Mouse (Mus musculus) hindlimb bud, embryonic 11.5 days (tissue): Measurements from ENCODE around the gene Smndc1.
"Not testable (repeated sequence)": the region's sequence is repeated elsewhere in the genome, so short reads cannot be mapped to it uniquely, and the experiment has no call there.

Experiments used
- DNase-seq: peaks from one replicate; pipeline ENCODE4 v3.0.0-alpha.2; 2012; ENCODE audit warnings: low read depth, low spot score; ENCODE audit errors: extremely low spot score

The Smndc1 gene

DNA sequence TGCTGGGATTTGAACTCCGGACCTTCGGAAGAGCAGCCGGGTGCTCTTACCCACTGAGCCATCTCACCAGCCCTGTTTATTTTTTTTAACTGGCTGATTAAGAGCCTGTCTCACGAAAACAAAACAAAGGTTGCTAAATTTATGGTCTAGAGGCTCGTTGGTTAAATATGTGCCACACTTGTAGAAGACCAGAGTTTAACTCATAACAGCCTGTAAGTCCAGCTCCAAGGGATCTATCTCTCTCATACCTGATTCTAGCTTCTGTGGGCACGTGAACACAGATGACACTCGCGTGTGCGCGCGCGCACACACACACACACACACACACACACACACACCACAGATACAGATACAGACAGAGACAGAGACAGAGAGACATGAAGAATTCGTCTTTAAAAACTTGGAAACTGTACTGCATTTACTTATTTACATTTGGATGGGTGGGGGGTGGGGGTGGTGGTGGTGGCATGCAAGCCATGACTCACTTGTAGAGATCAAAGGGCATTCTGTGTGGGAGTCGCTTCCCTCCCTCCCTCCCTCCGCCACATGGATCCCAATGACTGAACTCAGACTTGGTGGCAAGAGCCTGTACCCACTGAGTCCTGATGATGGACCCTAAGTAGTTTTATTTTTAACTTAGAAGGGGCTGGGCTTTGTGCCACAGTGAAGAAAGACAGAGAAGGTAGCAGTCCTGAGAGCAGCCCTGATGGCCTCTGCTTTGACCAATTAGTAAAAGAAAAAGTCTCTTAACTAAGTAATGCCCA, 23.4 kb upstream of the Smndc1 start:
- no peak for DNase-seq

DNA sequence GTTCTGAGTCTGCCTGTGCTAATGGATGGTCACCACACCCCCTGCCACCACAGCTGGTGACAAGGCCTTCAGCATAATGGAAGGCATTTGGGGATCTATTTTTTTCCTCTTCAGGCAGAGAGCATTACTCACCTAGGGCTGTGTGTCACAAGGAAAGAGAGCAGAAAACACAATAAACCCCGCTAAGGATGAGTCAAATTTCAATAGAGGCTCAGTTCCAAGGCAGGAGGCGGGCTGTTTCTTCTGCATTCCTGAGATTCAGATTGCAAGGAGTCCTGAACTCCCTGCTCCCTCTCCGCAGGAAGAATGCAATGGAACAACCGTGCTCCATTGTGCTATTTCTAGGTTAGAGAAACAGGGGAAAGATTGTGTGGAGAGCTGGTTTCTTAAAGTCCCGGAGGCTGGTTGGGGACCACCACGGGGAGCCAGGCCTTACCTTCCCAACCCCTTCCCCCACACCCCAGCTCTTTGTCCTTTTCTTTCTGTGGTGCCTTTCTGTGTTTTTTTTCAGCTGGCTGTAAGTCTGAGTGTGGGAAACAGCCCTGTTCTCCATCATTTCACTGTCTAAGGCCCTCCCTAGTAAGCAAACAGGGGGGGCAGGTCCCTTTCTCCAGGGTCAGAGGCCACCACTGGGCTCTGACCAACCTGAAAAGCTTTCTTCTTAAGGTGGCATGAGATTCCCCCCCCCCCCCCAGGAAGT, 21.9 kb upstream of the Smndc1 start:
- no peak for DNase-seq

DNA sequence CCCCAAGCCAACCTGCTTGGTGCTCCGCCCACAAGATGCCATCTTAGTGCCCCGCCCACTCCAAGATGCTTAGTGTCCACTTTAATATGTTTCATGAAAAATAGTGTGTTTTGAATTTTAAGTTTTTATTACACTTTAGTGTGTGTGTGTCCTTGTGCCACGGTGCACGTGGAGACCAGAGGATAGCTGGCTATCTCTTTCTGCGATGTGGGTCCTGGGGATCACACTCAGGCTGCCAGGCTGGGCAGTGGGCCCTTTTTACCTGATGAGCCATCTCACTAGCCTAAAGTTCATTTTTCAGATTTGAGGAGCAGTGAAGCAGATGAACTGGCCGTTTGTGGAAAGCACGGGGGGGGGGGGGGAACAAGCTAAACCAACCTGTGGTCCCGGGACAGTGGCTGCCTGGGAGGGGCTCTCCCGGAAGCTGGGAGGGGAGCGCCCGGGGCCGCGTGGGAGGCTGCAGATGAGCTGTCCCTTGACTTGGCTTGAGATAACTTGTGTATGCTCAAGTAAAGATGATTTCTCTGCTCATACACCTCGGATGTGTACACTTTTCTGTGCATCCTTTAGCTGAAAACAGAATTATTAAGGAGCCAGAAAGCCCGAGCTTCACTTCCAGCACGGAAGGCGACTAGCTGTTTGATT, 19.4 kb upstream of the Smndc1 start:
- no peak for DNase-seq

DNA sequence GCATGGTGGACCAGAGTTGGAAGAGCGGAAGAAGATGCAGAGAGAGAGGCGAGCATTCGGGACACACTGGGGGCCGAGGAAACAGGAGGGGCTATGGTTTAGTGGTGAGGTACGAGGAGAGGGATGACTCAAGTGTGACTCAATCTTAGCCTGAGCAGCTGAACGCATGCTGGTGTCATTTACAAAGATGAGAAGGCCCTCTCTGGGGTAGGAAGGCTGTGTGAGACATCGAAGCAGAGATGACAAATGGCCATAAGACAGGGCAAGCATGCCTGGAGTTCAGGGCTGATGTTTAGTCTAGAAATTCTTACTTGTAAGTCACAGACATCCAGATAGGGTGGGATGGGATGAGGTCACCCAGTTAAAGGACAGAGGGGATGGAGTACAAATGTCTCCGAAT, 18.0 kb upstream of the Smndc1 start:
- DNase-seq = no peak

DNA sequence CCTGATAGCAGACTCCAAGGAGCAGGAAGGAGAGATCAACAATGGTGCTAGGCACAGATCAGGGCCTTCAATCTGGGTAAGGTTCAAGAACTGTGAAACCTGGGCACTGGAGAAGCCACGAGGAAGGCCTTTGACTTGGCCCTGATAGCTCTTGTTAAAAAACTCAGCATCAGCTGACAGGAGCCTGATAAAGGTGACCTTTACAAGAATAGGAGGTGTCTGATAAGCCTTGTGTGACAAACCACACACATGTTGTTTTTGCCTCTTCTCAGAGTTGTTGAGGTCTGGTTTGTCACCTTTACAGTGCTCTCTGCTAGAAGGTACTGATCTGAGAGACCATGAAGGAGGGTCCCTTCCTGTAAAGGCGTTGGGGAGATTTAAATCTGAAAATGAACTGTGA, 17.0 kb upstream of the Smndc1 start:
- DNase-seq = no peak

DNA sequence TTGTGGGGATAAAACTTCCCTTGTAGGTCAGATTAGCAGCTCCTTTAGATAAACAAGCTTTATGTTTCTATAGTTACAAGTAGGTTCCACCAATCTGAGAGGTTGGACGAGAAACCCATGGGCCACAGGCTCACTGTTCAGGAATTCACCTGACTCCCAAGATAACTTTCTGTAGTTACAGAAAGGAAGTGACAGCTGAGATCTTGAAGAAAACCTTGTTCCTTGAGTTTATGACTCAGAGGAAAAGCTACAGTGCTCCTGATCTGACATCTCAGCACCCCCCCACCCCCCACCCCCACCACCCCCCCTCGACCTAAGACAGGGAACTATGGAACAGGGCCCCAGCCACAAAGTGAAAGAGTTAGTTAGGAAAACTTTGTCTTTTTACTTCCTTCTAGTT, 15.4 kb upstream of the Smndc1 start:
- no peak for DNase-seq

DNA sequence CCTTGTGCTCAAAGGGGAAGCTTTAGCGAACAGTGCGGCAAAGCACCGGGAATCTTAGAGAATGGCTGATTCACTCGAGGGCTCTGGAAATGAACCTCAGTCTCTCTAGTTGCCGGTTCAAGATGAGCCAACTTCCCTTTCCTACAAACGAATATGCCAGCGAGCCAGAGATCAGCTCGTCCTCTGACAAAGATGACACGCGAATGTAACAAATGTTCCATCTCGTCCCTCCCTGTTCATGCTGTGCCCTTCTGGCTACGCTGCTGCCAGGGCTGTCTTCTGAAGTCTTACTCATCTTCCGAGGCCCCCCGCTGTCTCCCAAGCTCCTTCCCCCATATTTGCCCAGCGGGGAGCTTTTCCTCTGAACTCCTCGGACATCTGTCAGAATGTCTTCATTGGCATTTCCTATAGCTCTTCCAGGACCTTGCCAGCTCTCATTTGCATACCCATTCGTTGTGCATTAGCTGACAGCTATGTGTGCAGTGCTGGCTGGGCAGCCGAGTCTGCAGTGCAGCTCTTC, 14.5 kb upstream of the Smndc1 start:
- no peak for DNase-seq

DNA sequence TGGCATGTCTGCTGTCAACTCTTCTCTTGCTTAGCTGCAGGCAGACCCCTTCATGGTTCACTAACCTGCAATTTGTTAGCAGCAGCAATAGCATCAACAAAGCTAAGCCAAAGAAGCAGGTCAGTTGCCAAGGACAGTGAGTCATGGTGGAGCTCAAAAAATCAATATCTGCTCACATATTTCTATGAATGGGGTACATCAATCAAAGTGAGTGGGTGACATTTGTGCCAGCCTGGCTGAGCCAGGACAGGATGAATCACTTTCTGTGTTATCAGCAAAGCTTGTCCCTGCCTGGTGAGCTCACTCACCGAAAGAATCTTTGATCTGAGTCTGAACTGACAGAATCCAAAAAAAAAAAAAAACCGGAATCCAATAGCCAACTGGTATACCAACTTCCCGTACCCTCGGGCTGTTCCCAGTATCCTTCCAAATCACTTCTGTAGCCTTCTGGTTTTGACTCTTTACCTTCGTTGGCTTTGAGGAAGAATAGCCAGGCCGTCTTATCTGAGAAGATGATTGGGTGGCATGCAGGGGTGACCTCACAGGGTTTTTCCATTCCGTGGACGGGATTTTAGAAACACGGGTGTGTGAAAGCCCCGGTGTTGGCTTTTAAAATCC, 13.9 kb upstream of the Smndc1 start:
- DNase-seq = no peak

DNA sequence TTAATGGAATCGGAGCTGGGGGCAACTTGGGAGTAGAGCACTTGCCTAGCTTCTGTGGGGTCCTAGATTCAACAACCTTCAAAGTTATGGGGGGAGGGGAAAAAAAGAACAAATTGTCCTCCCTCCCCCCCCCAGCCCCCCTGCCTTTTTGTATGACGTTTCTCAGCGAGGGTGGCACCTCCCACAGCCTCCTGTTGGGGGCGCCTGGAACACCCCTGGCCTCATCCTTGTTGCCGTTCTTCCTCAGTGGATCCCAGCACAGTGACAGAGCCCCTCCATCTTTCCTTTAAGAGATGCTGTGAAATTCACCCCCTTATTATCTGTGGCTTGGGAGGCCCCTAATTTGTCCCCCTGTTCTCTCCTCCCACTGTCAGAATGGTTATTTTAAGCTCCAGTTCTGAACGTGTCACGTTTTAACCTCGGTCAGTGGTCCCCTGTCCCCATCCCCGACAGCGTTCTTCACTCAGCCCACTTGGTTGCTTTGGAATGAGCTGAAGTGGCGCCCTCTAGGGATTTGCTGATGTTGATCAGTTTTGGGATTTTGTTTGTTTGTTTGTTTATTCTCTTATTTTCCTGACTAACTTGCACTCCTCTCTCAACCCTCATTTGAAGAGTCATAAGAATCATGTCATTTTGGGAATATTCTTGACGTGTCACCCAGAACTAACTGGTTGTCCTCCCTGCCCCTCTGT, 12.5 kb upstream of the Smndc1 start:
- DNase-seq = no peak

DNA sequence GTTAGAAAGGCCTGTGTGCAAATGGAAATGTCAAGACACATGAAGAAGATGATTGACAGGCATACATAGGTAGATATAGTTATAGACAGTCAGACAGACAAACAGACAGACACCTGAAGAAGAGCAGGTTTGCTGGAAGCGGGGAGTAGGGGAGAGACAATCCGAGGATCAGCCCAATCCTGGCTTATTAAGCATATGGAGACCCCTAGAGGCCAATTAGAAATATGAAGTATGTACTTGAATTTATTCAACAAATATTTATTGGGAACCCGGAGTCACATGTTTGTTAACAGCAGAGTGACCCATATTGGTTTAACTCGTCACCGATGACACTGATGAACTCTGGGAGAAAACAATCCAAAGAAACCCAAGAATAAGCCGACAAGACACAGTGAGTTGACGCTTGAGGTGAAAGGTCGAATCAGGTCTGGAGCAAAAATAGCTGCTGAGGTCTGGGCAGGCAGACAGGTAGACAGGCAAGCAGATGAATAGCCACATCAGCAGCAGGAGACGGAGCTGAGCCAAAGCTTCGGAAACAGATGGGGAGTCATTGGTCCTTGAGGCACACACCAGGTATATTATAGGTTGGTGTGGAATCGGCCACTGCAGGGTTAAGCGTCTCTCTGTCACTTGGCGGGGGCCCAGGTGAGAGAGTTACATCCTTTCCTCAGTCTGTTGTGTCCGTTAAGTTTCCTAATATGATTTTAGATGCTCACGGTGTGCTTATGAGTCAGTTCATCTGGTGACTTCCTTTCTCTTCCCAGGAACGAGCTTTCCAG, 10.1 kb upstream of the Smndc1 start:
- no peak for DNase-seq

DNA sequence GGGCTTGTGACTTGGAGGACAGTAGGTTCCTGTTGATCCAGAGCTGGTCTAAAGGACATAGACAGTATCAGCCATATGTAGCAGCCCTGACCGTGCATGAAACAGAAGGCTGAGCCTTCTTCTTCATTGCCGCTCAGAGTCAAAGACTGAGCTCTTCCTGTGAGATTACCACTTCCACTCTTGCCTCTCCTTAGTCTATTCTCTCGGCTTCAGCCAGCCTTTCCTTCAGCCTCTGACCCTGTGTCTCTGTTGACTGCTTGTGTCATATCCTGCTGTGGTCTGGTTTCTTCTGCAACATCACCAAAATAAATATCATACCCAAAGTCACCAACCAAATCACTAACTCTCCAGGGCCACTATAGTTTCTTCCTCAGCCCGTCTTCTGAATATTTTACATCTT, 8.8 kb upstream of the Smndc1 start:
- DNase-seq = no peak

DNA sequence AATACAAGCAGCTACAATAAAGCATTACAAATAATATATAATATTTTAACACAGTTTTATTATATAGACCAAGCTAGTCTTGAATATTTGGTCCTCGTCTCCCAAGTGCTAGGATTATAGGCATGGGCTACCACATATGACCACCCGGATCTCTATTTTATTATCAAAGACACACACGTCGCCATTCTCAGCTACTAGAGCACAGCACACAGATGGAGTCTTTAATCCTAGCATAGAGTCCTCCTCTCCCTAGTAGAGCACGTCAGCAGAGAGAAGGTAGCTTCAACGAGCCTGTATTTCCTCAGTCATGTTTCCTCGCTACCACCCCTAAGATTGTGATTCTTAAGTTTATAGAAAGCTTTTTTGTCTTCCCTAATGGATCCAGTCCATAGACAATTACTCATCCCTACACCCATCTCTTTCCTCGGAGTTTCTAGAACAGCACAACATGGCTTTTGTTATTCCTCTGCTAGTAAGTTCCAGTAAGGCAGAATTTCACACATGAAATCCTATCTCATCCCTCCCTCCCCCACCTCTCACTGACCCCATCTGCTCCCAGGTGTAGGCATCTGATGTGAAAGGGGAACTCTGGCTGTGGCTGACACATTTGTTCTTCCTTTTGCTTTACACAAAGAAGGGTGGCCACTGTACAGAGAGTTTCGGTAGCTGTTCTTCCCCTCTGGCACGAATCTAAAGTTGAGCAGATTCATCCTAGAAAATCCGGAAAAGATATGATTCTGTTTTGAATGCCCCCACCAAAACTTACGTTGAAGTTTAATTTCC, 7.3 kb upstream of the Smndc1 start:
- DNase-seq = no peak

DNA sequence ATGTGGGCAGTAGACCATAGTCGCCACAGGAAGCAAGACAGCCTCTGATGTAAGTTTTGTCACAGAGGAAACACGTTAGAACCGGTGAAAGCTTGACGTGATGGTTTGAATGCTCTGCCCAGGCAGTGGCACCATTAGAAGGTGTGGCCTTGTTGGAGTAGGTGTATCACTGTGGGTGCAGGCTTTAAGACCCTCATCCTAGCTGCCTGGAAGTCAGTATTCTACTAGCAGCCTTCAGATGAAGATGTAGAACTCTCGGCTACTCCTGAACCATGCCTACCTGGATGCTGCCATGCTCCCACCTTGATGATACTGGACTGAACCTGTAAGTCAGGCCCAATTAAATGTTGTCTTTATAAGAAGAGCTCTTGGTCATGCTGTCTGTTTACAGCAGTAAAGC, 5.4 kb upstream of the Smndc1 start:
- not testable (repeated sequence) for DNase-seq

DNA sequence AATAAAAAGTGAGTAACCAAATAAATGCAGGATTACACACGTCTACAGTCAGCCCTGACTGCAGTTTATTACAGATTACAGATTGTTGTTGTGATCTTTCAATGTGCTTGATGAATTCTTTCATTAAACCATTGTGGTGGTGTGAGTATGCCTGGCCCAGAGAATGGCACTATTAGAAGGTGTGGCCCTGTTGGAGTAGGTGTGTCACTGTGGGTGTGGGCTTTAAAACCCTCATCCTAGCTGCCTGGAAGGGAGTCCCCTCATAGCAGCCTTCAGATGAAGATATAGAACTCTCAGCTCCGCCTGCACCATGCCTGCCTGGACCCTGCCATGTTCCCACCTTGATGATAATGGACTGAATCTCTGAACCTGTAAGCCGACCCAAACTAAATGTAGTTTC, 4.6 kb upstream of the Smndc1 start:
- not testable (repeated sequence) for DNase-seq

DNA sequence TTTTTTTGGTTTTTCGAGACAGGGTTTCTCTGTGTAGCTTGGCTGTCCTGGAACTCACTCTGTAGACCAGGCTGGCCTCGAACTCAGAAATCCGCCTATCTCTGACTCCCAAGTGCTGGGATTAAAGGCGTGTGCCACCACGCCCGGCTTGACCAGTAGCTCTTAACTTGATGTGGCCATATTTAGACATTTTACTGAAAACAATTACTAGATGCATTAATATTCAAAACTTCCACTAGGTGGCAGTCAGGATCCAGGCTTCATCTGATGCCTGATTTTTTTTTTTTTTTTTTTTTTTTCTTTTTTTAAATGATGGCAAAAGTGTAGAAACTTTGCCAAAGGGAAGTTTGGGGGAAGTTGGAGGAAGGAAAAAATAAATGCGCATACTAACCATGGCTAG, 4.2 kb upstream of the Smndc1 start:
- peak; percentile 56 for DNase-seq

DNA sequence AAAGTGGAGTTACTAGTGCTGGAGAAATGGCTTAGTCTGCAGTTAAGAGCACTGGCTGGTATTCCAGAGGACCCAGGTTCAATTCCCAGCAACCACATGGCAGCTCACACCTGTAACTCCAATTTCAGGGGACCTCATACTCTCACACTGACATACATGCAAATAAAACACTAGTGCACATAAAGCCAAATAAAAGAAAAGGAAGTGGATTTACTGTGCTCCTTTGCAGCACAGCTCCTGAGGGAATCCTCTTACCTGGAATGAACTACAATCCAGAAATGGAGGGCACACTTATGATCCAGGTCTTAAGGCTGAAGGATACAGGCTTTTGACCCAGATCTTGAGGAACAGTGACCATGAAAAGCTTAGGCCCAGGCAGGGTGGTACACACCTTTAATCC, 3.3 kb upstream of the Smndc1 start:
- DNase-seq = no peak

DNA sequence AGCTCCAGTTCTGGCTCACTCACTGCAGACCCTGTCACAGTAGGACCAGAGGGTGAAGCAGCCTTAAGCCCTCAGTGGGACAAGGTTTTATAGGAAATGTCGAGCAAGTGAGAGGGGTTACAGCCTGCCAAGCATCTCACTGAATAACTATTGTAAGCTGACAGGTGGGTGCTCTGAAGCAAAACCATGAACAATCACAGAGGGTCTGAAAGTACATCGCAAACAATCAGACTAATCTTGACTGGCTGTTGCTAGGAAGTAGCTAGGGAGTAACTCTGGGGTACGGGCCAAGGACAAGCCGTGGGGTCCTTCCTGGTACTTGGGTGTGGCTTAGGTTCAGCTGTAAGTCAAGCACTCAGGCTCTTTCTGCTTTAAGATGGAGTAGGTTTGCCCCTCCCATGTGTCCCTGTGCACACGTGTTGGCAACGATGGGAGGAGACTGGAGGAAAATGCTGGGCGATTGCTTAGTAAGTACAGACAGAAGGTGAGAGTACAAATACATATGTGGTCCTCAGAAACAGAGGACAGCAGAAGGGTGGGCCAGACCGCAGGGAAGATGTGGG, 2.5 kb upstream of the Smndc1 start:
- no peak for DNase-seq

DNA sequence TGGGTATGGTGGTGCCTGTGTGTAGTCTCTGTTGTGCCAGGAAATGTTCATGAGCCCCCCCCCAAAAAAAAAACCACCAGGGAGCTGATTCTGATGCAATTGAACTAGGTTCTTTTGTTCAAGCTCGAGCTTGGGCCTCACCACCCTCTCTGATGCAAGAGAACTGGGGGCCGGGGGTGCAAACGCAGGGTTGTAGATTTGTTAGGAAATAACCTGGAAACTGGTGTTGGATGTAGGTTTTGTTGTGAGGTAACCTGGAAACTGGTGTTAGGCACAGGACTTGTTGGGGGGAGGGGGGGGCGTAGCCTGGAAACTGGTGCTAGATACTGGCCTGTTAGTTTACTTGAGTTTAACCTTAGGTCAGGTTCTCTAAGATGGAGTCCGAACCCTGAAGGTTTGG, 1.4 kb upstream of the Smndc1 start:
- no peak for DNase-seq

DNA sequence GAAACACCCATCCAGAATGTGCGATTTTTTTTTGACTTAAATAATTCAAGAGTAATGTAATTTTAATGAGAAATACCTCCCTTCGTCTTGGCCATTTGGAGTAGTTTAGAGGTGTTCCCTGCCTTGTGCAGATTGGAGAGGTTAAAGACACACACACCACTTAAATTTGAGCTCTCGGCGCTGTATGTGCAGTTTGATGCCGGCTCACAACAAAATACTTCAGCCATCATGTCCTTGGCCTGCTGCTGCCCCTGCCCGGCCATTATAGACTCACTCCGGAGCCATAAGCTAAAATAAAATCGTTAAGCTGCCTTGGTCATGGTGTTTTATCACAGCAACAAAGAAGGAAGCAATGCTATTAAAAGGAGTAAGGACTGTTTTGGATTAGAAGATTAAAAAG, 1.0 kb upstream of the Smndc1 start:
- DNase-seq = no peak
